Mouse (Mus musculus) G1E (cell line): ENCODE data around the gene Ehd1. TPM values are rescaled to one million over a fixed set of nuclear protein-coding genes. Genes with fewer than 3 reads are reported as not detected.

Experiments used
- ATAC-seq: 2 replicates; pipeline ENCODE4 v1.8.0; 2016; ENCODE audit warnings: mild to moderate bottlenecking; ENCODE audit not compliant: insufficient number of reproducible peaks, poor library complexity, low FRiP score, severe bottlenecking; ENCODE audit errors: extremely low read depth
- DNase-seq: peaks from one replicate; pipeline ENCODE4 v3.0.0; 2012; ENCODE audit warnings: low spot score
- H3K27me3 ChIP-seq: 2 replicates; pipeline ENCODE4 v1.6.1; 2012; ENCODE audit warnings: mild to moderate bottlenecking, low read length, inconsistent platforms; ENCODE audit not compliant: insufficient read depth
- H3K36me3 ChIP-seq: replicated peaks from 2 replicates; pipeline ENCODE3; 2012; ENCODE audit warnings: mild to moderate bottlenecking, inconsistent platforms
- H3K4me1 ChIP-seq: 2 replicates; pipeline ENCODE4 v1.6.1; 2012; ENCODE audit warnings: low read depth, low read length, inconsistent platforms, mixed read lengths; ENCODE audit not compliant: insufficient read depth
- H3K4me3 ChIP-seq: 2 replicates; pipeline ENCODE4 v1.5.1; 2012; ENCODE audit warnings: low read depth, mild to moderate bottlenecking, inconsistent platforms, low read length, moderate library complexity, mixed read lengths
- H3K9me3 ChIP-seq: replicated peaks from 2 replicates; pipeline ENCODE4 v1.6.1; 2012; ENCODE audit warnings: inconsistent platforms
- CTCF ChIP-seq: IDR thresholded peaks from 2 replicates; pipeline ENCODE4 v1.5.1; 2012; ENCODE audit warnings: low read depth, low read length, inconsistent platforms, mixed read lengths
- GATA1 ChIP-seq: IDR thresholded peaks from 2 replicates; pipeline ENCODE4 v1.6.1; 2012; ENCODE audit warnings: borderline replicate concordance, low read length, inconsistent platforms, mixed read lengths
- GATA2 ChIP-seq: IDR thresholded peaks from 2 replicates; pipeline ENCODE4 v1.6.1; 2012; ENCODE audit warnings: low read depth, low read length, inconsistent platforms, borderline replicate concordance
- POLR2AphosphoS5 ChIP-seq: IDR thresholded peaks from 2 replicates; pipeline ENCODE4 v1.6.1; 2012; ENCODE audit warnings: low read depth, low read length, inconsistent platforms; ENCODE audit not compliant: insufficient replicate concordance
- TAL1 ChIP-seq: conservative IDR thresholded peaks from 2 replicates; pipeline ENCODE4 v1.6.1; 2012; ENCODE audit warnings: low read depth, low read length, inconsistent platforms, mixed read lengths
- polyA plus RNA-seq: library from polyadenylated mRNA; stranded (reverse); fragments of >175 nt; gene quantifications from 2 replicates; pipeline ENCODE4 v1.2.3, GENCODE M21; 2012
- total RNA-seq, 2 experiments: library from RNA; stranded (forward) in 1 of 2; stranded (reverse) in 1 of 2; fragments of 200-1000 nt in 1 of 2; fragments of >200 nt in 1 of 2; fragmentation: Nextera tagmentation in 1 of 2; gene quantifications; 2 replicates each; pipeline ENCODE4 v1.2.3; 2014 to 2017

Gene Ehd1
- total and polyA plus RNA-seq, 3 experiments: 18.7 to 132 (median 23.3) TPM

GRCm38 (mm10) chr19:6275740-6276389 lies 660 bp upstream of the Ehd1 start:
- ATAC-seq (no peak), DNase-seq (peak; percentile 50)
- no peaks in the 10 kb centered on the region for H3K9me3 ChIP-seq
- H3K27me3 ChIP-seq: no peaks in the 10 kb centered on the region
- peak overlapping the region; percentile 95 for H3K4me3 ChIP-seq
- peaks cover 41% of the 10 kb centered on the region for H3K36me3 ChIP-seq
- no peak for TF ChIP-seq TAL1
- no peak for TF ChIP-seq CTCF
- no peak for TF ChIP-seq POLR2AphosphoS5
- no peak for TF ChIP-seq GATA2
- TF ChIP-seq GATA1: no peak
- peaks cover 68% of the 10 kb centered on the region for H3K4me1 ChIP-seq

GRCm38 (mm10) chr19:6277661-6278438 lies 1.3 kb downstream of the Ehd1 start:
- Histone ChIP-seq H3K4me3 (peak overlapping the region; percentile 95), H3K36me3 (peaks cover 59% of the 10 kb centered on the region), H3K9me3 (no peaks in the 10 kb centered on the region), H3K27me3 (no peaks in the 10 kb centered on the region), H3K4me1 (peaks cover 87% of the 10 kb centered on the region)
- no peak for ATAC-seq
- peak; percentile 44 for DNase-seq
- TF ChIP-seq TAL1: no peak
- no peak for TF ChIP-seq CTCF
- no peak for TF ChIP-seq POLR2AphosphoS5
- TF ChIP-seq GATA2: no peak
- no peak for TF ChIP-seq GATA1

GRCm38 (mm10) chr19:6278439-6279073 lies 2.0 kb downstream of the Ehd1 start:
- H3K4me1 ChIP-seq: peaks cover 91% of the 10 kb centered on the region
- ATAC-seq (no peak), DNase-seq (no peak)
- H3K9me3 ChIP-seq: no peaks in the 10 kb centered on the region
- TF ChIP-seq GATA2: no peak
- H3K36me3 ChIP-seq: peaks cover 65% of the 10 kb centered on the region
- no peaks in the 10 kb centered on the region for H3K27me3 ChIP-seq
- H3K4me3 ChIP-seq: peak overlapping the region; percentile 95; the same call in 1 of the 2 replicates

GRCm38 (mm10) chr19:6279481-6280144 lies 3.1 kb downstream of the Ehd1 start:
- H3K4me1 ChIP-seq: peaks cover 94% of the 10 kb centered on the region
- no peak for TF ChIP-seq CTCF
- TF ChIP-seq GATA1: no peak
- no peak for TF ChIP-seq POLR2AphosphoS5
- no peak for TF ChIP-seq TAL1
- no peak for TF ChIP-seq GATA2
- ATAC-seq (no peak), DNase-seq (no peak)
- H3K9me3 ChIP-seq: no peaks in the 10 kb centered on the region
- H3K4me3 ChIP-seq: no peak overlapping the region; the same call in 1 of the 2 replicates
- no peaks in the 10 kb centered on the region for H3K27me3 ChIP-seq
- H3K36me3 ChIP-seq: peaks cover 61% of the 10 kb centered on the region

- DNase-seq (no peak), ATAC-seq (no peak)
- H3K4me3 ChIP-seq: no peak overlapping the region; the same call in 1 of the 2 replicates
- no peaks in the 10 kb centered on the region for H3K27me3 ChIP-seq
- peaks cover 95% of the 10 kb centered on the region for H3K4me1 ChIP-seq
- TF ChIP-seq POLR2AphosphoS5: no peak
- no peak for TF ChIP-seq GATA2
- no peak for TF ChIP-seq CTCF
- TF ChIP-seq GATA1: no peak
- no peak for TF ChIP-seq TAL1
- no peaks in the 10 kb centered on the region for H3K9me3 ChIP-seq
- H3K36me3 ChIP-seq: peaks cover 70% of the 10 kb centered on the region
Measured at GRCm38 (mm10) chr19:6280554-6280953, 4.0 kb downstream of the Ehd1 start.
